Mouse (Mus musculus): Measurements from ENCODE around the gene Hsp90b1. TPM values are rescaled to one million over a fixed set of nuclear protein-coding genes. Genes with fewer than 3 reads are reported as not detected.

Hsp90b1 gene
- 319 to 358 TPM (median 345 TPM) in 4 replicates for total RNA-seq (2023)

DNA sequence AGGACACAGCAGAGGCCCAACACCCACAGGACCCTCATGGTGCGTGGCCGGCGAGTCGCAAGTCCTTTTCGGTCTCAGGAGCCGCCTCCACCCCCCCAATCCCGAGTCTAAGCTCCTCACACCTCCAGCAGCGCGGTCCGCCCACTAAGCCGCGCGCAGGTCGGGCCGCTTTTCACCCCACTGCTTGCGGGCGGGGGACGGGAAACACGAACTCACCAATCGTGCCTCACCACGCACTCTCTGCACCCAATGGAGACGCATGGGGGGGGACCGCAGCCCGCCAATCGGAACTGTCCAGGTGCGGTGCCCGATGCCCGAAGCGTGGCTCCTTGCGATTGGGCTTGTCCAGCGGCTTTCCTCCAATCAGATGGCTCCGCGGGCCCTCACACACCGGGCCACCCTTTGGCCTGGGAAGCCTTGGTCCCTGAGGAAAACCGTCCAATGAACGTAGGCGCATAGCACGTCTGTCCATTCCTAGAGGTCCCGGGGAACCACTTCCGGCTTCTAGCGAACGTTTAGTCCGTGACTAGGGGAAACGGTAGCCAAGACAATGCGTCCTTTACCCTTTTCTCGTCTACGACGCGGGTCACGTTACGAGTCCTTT is at the start of gene Hsp90b1, which contains the start of gene Ttc41:
Gene Hsp90b1 (minus strand): TSS at position 192 of the 604 bp plus-strand sequence.
Gene Ttc41 (plus strand): TSS at position 494 of the 604 bp plus-strand sequence.

Other genes starting within 250 kb of the Hsp90b1 start
- gene Syn3, start 206.6 kb downstream of the Hsp90b1 start, total RNA-seq (2023): not detected in 4 replicates
- 1.3 to 3.4 TPM (median 1.8 TPM) in 4 replicates for gene Ttc41, start 302 bp upstream of the Hsp90b1 start, total RNA-seq (2023)
- gene Gm49358, start 58.5 kb upstream of the Hsp90b1 start, total RNA-seq (2023): 3.7 to 6.9 TPM (median 5.9 TPM) in 4 replicates
- gene Nt5dc3, start 73.5 kb upstream of the Hsp90b1 start, total RNA-seq (2023): 16.5 to 19.5 TPM (median 17.6 TPM) in 4 replicates

Data from B cell, adult 62 days (primary cell).